Comparison of ENCODE assay signal across 29 mouse cellular contexts in genomic region chr10:100718574-100718973, GRCm38 (mm10).
A peak's percentile ranks its signal among the peaks of the same experiment; 100 is the strongest.
DNase-seq lines count a peak whose midpoint lies in the region; ATAC-seq and TF ChIP-seq lines count a peak whose summit lies in the region.
"Had no signal": no experiment of that assay in that cellular context is flagged by ENCODE, and none has a peak within 500 bp of the region (broad histone marks: within the 10 kb centered on the region; RNA-seq: fewer than 3 reads in every experiment).

No protein-coding gene starts in this region.

- ATAC-seq in heart, postnatal 0 days (ENCODE audit: insufficient read depth, low read depth): no peak
- ATAC-seq: CD4-positive, CD25-positive, alpha-beta regulatory T cell, adult 4 months; forebrain, embryonic 13.5 days; inflammation-experienced regulatory T-cells, adult 6 months; liver, embryonic 12.5 days; liver, postnatal 0 days; midbrain, embryonic 16.5 days had no signal

- H3K4me1 ChIP-seq in heart, postnatal 0 days (ENCODE audit: control insufficient read depth, insufficient read depth): no peaks in the 10 kb centered on the region
- no peaks in the 10 kb centered on the region for H3K4me1 ChIP-seq in heart, adult 2 months (ENCODE audit: control insufficient read depth, insufficient read depth, low read length)
- H3K4me1 ChIP-seq: forebrain, embryonic 13.5 days; heart, embryonic 10.5 days; kidney, embryonic 15.5 days; liver, embryonic 12.5 days; neural tube, embryonic 12.5 days had no signal

- H3K4me2 ChIP-seq in heart, postnatal 0 days (ENCODE audit: low read depth, low read length): no peak overlapping the region
- H3K4me2 ChIP-seq: forebrain, embryonic 13.5 days; hindbrain, embryonic 15.5 days; kidney, embryonic 15.5 days; liver, embryonic 12.5 days; neural tube, embryonic 12.5 days had no signal

- H3K9ac ChIP-seq in heart, postnatal 0 days (replicated peaks; ENCODE audit: low read depth, low read length): no peak overlapping the region
- no peak overlapping the region for H3K9ac ChIP-seq in heart, adult 2 months (ENCODE audit: low read depth, low read length)
- H3K9ac ChIP-seq: forebrain, embryonic 13.5 days; hindbrain, embryonic 15.5 days; kidney, embryonic 15.5 days; liver, embryonic 12.5 days; liver, postnatal 0 days; neural tube, embryonic 12.5 days had no signal

- no peak overlapping the region for H3K27ac ChIP-seq in heart, postnatal 0 days (ENCODE audit: low read depth)
- no peak overlapping the region for H3K27ac ChIP-seq in heart, adult 2 months
- H3K27ac ChIP-seq: forebrain, embryonic 13.5 days; heart, embryonic 10.5 days; hindbrain, embryonic 15.5 days; kidney, embryonic 15.5 days; liver, embryonic 12.5 days; neural tube, embryonic 12.5 days had no signal

- no peaks in the 10 kb centered on the region for H3K79me2 ChIP-seq in heart, adult 2 months (replicated peaks; ENCODE audit: control insufficient read depth, insufficient read depth, low read length)

- H3K27me3 ChIP-seq in heart, postnatal 0 days (ENCODE audit: control insufficient read depth, insufficient read depth, low read length): no peaks in the 10 kb centered on the region
- no peaks in the 10 kb centered on the region for H3K27me3 ChIP-seq in heart, adult 2 months (ENCODE audit: control insufficient read depth, insufficient read depth, low read length)
- H3K27me3 ChIP-seq: forebrain, embryonic 13.5 days; hindbrain, embryonic 15.5 days; kidney, embryonic 15.5 days; liver, embryonic 12.5 days; megakaryocyte, embryonic 14.5 days; neural tube, embryonic 12.5 days had no signal

- no peak for TF ChIP-seq POLR2A in heart, adult 2 months (IDR thresholded peaks at IDR 0.05; ENCODE audit: insufficient read depth, low read depth, low read length)

- no peak overlapping the region for H3K4me3 ChIP-seq in heart, postnatal 0 days (ENCODE audit: low read depth, low read length)
- H3K4me3 ChIP-seq in heart, adult 2 months: no peak overlapping the region
- H3K4me3 ChIP-seq: forebrain, embryonic 13.5 days; heart, embryonic 10.5 days; hindbrain, embryonic 15.5 days; kidney, embryonic 15.5 days; liver, embryonic 12.5 days; megakaryocyte, embryonic 14.5 days; myocyte; neural tube, embryonic 12.5 days had no signal

- TF ChIP-seq CTCF in heart, postnatal 0 days (IDR thresholded peaks at IDR 0.05; ENCODE audit: low read depth): no peak
- TF ChIP-seq CTCF in heart, adult 2 months (IDR thresholded peaks at IDR 0.05): no peak

- H3K36me3 ChIP-seq in heart, postnatal 0 days (replicated peaks; ENCODE audit: control insufficient read depth, insufficient read depth, low read length): no peaks in the 10 kb centered on the region
- H3K36me3 ChIP-seq in heart, adult 2 months (ENCODE audit: control insufficient read depth, insufficient read depth, low read length): no peaks in the 10 kb centered on the region
- H3K36me3 ChIP-seq: heart, embryonic 10.5 days; hindbrain, embryonic 15.5 days; kidney, embryonic 15.5 days; liver, embryonic 12.5 days; neural tube, embryonic 12.5 days had no signal

- H3K9me3 ChIP-seq in heart, postnatal 0 days (replicated peaks; ENCODE audit: control insufficient read depth, low read length): no peaks in the 10 kb centered on the region
- H3K9me3 ChIP-seq: forebrain, embryonic 13.5 days; heart, embryonic 10.5 days; hindbrain, embryonic 15.5 days; kidney, embryonic 15.5 days; liver, embryonic 12.5 days; megakaryocyte, embryonic 14.5 days; neural tube, embryonic 12.5 days had no signal

- 18% methylated on average over 3 of the region's 3 CpGs for WGBS in heart, postnatal 0 days
- WGBS in heart, adult 2 months: 29% methylated on average over 3 of the region's 3 CpGs

- DNase-seq in heart, postnatal 0 days (ENCODE audit: low spot score): peak; percentile 23
- DNase-seq in heart, adult 2 months: no peak
- DNase-seq in Muller cell, postnatal 12 days (ENCODE audit: inconsistent ontology term): peak; percentile 46
- DNase-seq in ZHBTc4 (ENCODE audit: low read depth, low spot score): peak; percentile 6
- peak; percentile 17 for DNase-seq in embryo, embryonic 9.5 days (ENCODE audit: extremely low spot score)
- DNase-seq in kidney, postnatal 25 days: no peak
- no peak for DNase-seq in layer of hippocampus, adult 18-20 months (ENCODE audit: low spot score in 2 of 2)
- DNase-seq: adrenal gland, postnatal 10 days; cerebellum, adult 11 months; gastrocnemius, postnatal 14 days; heart, postnatal 4 days; kidney, adult 18-20 months; kidney, postnatal 36 days; left cerebral cortex, postnatal 4 days; liver, postnatal 0 days; lung, postnatal 36 days; thymus, adult 2 months; thymus, postnatal 36 days had no signal

- intact Hi-C loops in heart, adult 2 months (cut with DNase I): no loop called here

- no peak for TF ChIP-seq EP300 in heart, postnatal 0 days (IDR thresholded peaks at IDR 0.05; ENCODE audit: low read depth)
- TF ChIP-seq EP300 in heart, adult 2 months (IDR thresholded peaks at IDR 0.05; ENCODE audit: insufficient read depth, low read depth, low read length): no peak

Comparison
In these comparisons a context has a peak if more than half of its experiments do, and no peak if none do; other contexts are left out.
1. DNase-seq: peak in heart, postnatal 0 days (single experiment), Muller cell, postnatal 12 days (single experiment), ZHBTc4 (single experiment) and embryo, embryonic 9.5 days (single experiment); none in heart, adult 2 months (0 of 2), kidney, postnatal 25 days (0 of 2) and layer of hippocampus, adult 18-20 months (0 of 2).